Mouse (Mus musculus) yolk sac, embryonic 10.5 days (tissue): ENCODE measurements at regions not wholly inside any gene's neighbourhood (a gene's known extent, or its start where the extent isn't known, plus 50 kb on each side); places are given as distances from the start of the nearest gene placed in this dataset.

Experiments
- DNase-seq: peaks from one replicate; pipeline ENCODE4 v3.0.0-alpha.2; 2017; ENCODE audit warnings: low spot score

- DNase-seq, result peak; percentile 39
Measured at GRCm38 (mm10) chr1:95762244-95762643, 94.9 kb upstream of the St8sia4 start.

GRCm38 (mm10) chr1:95754071-95754915 lies 86.9 kb upstream of the St8sia4 start:
- DNase-seq, result no peak

GRCm38 (mm10) chr1:95753517-95753916 lies 86.1 kb upstream of the St8sia4 start:
- DNase-seq, result no peak

GRCm38 (mm10) chr1:95748940-95749339 lies 81.6 kb upstream of the St8sia4 start:
- no peak for DNase-seq

GRCm38 (mm10) chr1:95747287-95747686 lies 79.9 kb upstream of the St8sia4 start:
- no peak for DNase-seq

GRCm38 (mm10) chr1:95744446-95744845 lies 77.1 kb upstream of the St8sia4 start:
- no peak for DNase-seq

GRCm38 (mm10) chr1:95743334-95743733 lies 76.0 kb upstream of the St8sia4 start:
- no peak for DNase-seq

GRCm38 (mm10) chr1:95719449-95719848 lies 52.1 kb upstream of the St8sia4 start:
- no peak for DNase-seq

- no peak for DNase-seq
Measured at GRCm38 (mm10) chr1:95718794-95719193, 51.4 kb upstream of the St8sia4 start.
